Mouse (Mus musculus): ENCODE data around the gene Eif2ak1. TPM values are rescaled to one million over a fixed set of nuclear protein-coding genes. Genes with fewer than 3 reads are reported as not detected.
A peak's percentile ranks its signal among the peaks of the same experiment; 100 is the strongest.

Eif2ak1 gene
- polyA plus RNA-seq, 2 experiments = 25.8 to 40.6 TPM

GRCm38 (mm10) chr5:143818461-143818860 lies 873 bp downstream of the Eif2ak1 start:
- no peak for DNase-seq (ENCODE audit: low spot score)
- Histone ChIP-seq H3K4me1 (ENCODE audit: control insufficient read depth, insufficient read depth, low read length) (peaks cover 10% of the 10 kb centered on the region), H3K36me3 (ENCODE audit: control insufficient read depth, insufficient read depth, low read length) (no peaks in the 10 kb centered on the region), H3K4me2 (replicated peaks; ENCODE audit: low read depth, low read length, severe bottlenecking) (peak overlapping the region; percentile 55), H3K9ac (ENCODE audit: low read depth, low read length, severe bottlenecking) (peak overlapping the region; percentile 67), H3K9me3 (ENCODE audit: control insufficient read depth, low read length) (no peaks in the 10 kb centered on the region), H3K27ac (replicated peaks; ENCODE audit: low read depth, low read length) (no peak overlapping the region), H3K27me3 (ENCODE audit: control insufficient read depth, insufficient read depth, low read length) (no peaks in the 10 kb centered on the region), H3K4me3 (replicated peaks; ENCODE audit: low read length) (peak overlapping the region; percentile 80)
- no peak for TF ChIP-seq POLR2A (IDR thresholded peaks at IDR 0.05; ENCODE audit: borderline replicate concordance, extremely low read depth, insufficient read depth, insufficient read length)
- 15% methylated on average over 10 of the region's 10 CpGs for WGBS
- ATAC-seq (ENCODE audit: low FRiP score, low read depth) = no peak

GRCm38 (mm10) chr5:143818949-143819348 lies 1.4 kb downstream of the Eif2ak1 start:
- no peaks in the 10 kb centered on the region for H3K9me3 ChIP-seq (ENCODE audit: control insufficient read depth, low read length)
- ATAC-seq (ENCODE audit: low FRiP score, low read depth) (no peak), DNase-seq (ENCODE audit: low spot score) (no peak)
- no peak overlapping the region for H3K27ac ChIP-seq (replicated peaks; ENCODE audit: low read depth, low read length)
- H3K4me1 ChIP-seq (ENCODE audit: control insufficient read depth, insufficient read depth, low read length) = peaks cover 10% of the 10 kb centered on the region
- no peaks in the 10 kb centered on the region for H3K36me3 ChIP-seq (ENCODE audit: control insufficient read depth, insufficient read depth, low read length)
- peak overlapping the region; percentile 67; the same call in 1 of the 2 replicates for H3K9ac ChIP-seq (ENCODE audit: low read depth, low read length, severe bottlenecking)
- 82% methylated on average over 13 of the region's 13 CpGs for WGBS
- H3K27me3 ChIP-seq (ENCODE audit: control insufficient read depth, insufficient read depth, low read length) = no peaks in the 10 kb centered on the region
- peak overlapping the region; percentile 55 for H3K4me2 ChIP-seq (replicated peaks; ENCODE audit: low read depth, low read length, severe bottlenecking)
- TF ChIP-seq POLR2A (IDR thresholded peaks at IDR 0.05; ENCODE audit: borderline replicate concordance, extremely low read depth, insufficient read depth, insufficient read length) = no peak
- peak overlapping the region; percentile 80 for H3K4me3 ChIP-seq (replicated peaks; ENCODE audit: low read length)

GRCm38 (mm10) chr5:143819906-143820660 lies 2.5 kb downstream of the Eif2ak1 start:
- Histone ChIP-seq H3K9me3 (ENCODE audit: control insufficient read depth, low read length) (no peaks in the 10 kb centered on the region), H3K9ac (ENCODE audit: low read depth, low read length, severe bottlenecking) (no peak overlapping the region), H3K4me1 (ENCODE audit: control insufficient read depth, insufficient read depth, low read length) (peaks cover 10% of the 10 kb centered on the region), H3K27me3 (ENCODE audit: control insufficient read depth, insufficient read depth, low read length) (no peaks in the 10 kb centered on the region), H3K36me3 (ENCODE audit: control insufficient read depth, insufficient read depth, low read length) (no peaks in the 10 kb centered on the region), H3K4me3 (replicated peaks; ENCODE audit: low read length) (no peak overlapping the region), H3K4me2 (replicated peaks; ENCODE audit: low read depth, low read length, severe bottlenecking) (no peak overlapping the region), H3K27ac (replicated peaks; ENCODE audit: low read depth, low read length) (no peak overlapping the region)
- ATAC-seq (ENCODE audit: low FRiP score, low read depth) = no peak
- no peak for TF ChIP-seq POLR2A (IDR thresholded peaks at IDR 0.05; ENCODE audit: borderline replicate concordance, extremely low read depth, insufficient read depth, insufficient read length)
- no peak for DNase-seq (ENCODE audit: low spot score)
- WGBS = 89% methylated on average over 24 of the region's 24 CpGs

- no peak overlapping the region for H3K4me3 ChIP-seq (replicated peaks; ENCODE audit: low read length)
- H3K36me3 ChIP-seq (ENCODE audit: control insufficient read depth, insufficient read depth, low read length) = no peaks in the 10 kb centered on the region
- no peaks in the 10 kb centered on the region for H3K9me3 ChIP-seq (ENCODE audit: control insufficient read depth, low read length)
- ATAC-seq (ENCODE audit: low FRiP score, low read depth) = no peak
- H3K9ac ChIP-seq (ENCODE audit: low read depth, low read length, severe bottlenecking) = no peak overlapping the region
- H3K4me1 ChIP-seq (ENCODE audit: control insufficient read depth, insufficient read depth, low read length) = peaks cover 10% of the 10 kb centered on the region
- H3K4me2 ChIP-seq (replicated peaks; ENCODE audit: low read depth, low read length, severe bottlenecking) = no peak overlapping the region
- WGBS = 91% methylated on average over 5 of the region's 5 CpGs
- no peak overlapping the region for H3K27ac ChIP-seq (replicated peaks; ENCODE audit: low read depth, low read length)
- TF ChIP-seq POLR2A (IDR thresholded peaks at IDR 0.05; ENCODE audit: borderline replicate concordance, extremely low read depth, insufficient read depth, insufficient read length) = no peak
- DNase-seq (ENCODE audit: low spot score) = no peak
- H3K27me3 ChIP-seq (ENCODE audit: control insufficient read depth, insufficient read depth, low read length) = no peaks in the 10 kb centered on the region
These were observed 3.2 kb downstream of the Eif2ak1 start for GRCm38 (mm10) chr5:143820820-143821219.

GRCm38 (mm10) chr5:143871547-143872169 lies 54.1 kb downstream of the Eif2ak1 start:
- no peak overlapping the region for H3K4me2 ChIP-seq (replicated peaks; ENCODE audit: low read depth, low read length, severe bottlenecking)
- H3K36me3 ChIP-seq (ENCODE audit: control insufficient read depth, insufficient read depth, low read length) = peaks cover 35% of the 10 kb centered on the region
- DNase-seq (ENCODE audit: low spot score) = no peak
- H3K4me1 ChIP-seq (ENCODE audit: control insufficient read depth, insufficient read depth, low read length) = no peaks in the 10 kb centered on the region
- H3K9me3 ChIP-seq (ENCODE audit: control insufficient read depth, low read length) = no peaks in the 10 kb centered on the region
- ATAC-seq (ENCODE audit: low FRiP score, low read depth) = peak; percentile 55
- no peak overlapping the region for H3K27ac ChIP-seq (replicated peaks; ENCODE audit: low read depth, low read length)
- H3K27me3 ChIP-seq (ENCODE audit: control insufficient read depth, insufficient read depth, low read length) = no peaks in the 10 kb centered on the region
- WGBS = 68% methylated on average over 11 of the region's 11 CpGs
- no peak for TF ChIP-seq POLR2A (IDR thresholded peaks at IDR 0.05; ENCODE audit: borderline replicate concordance, extremely low read depth, insufficient read depth, insufficient read length)
- no peak overlapping the region for H3K4me3 ChIP-seq (replicated peaks; ENCODE audit: low read length)
- no peak overlapping the region for H3K9ac ChIP-seq (ENCODE audit: low read depth, low read length, severe bottlenecking)
